Mouse (Mus musculus): Measurements from ENCODE around the gene E030018B13Rik. TPM values are rescaled to one million over a fixed set of nuclear protein-coding genes. Genes with fewer than 3 reads are reported as not detected.

E030018B13Rik gene
- polyA plus RNA-seq (2014; fragmentation: Illumina TruSeq; extraction: RNeasy Lipid Tissue Mini Kit (QIAGEN cat#74804); ENCODE audit: low read depth, low replicate concordance): not detected

DNA sequence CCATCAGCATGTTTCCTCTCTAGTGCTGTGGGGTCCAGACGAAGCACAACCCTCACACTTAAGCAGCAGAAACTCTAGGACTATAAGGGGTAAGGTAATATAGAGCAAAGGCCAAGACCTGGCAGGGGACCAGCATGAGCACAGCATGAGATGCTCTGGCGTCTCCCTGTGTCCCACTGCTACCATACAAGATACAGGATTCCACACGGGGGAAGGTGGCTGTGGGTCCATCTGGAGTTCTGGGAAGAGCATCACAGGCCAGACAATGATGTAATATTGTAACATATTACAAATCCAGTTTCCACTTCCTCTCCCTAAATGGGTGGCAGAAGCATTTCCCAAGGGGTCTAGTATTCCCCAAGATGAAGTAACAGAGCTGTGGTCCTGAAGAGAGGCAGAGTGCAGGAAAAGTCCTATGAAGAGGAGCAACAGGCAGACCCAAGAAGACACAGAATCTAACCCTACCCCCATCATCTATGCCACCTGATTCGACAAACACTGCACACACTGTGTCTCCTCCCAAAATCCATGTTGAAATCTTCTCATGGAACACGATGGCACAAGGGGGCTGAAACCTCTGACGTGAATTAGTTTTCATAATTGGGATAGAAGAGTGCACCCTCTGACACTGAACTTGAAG lies at the start of gene E030018B13Rik:
Gene E030018B13Rik (plus strand): TSS at position 590 of the 640 bp plus-strand sequence.

DNA sequence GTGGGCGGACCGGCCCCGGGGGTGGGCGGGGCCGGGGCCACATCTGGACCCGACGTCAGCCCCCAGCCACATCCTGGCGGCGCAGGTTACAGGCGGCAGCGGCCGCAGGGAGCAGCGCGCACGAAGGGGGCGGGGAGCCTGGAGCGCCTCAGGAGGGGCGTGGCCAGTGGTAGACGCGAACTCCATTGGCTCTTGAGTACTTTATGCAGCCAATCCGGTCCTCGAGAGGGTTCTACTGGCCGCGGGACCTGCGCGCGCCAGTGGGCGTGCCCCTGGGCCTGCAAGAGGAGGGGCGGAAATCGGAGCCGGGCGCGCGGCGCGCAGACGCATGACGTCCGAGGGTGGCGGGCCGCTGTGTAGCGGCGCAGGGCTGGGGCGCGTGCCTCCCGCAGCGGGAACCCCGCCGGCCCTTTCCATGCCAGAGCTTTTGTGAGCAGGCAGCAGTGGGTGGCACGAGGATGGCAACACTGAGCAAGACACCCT lies 22.3 kb downstream of the E030018B13Rik start, which contains the start of gene Klf13:
Gene Klf13 (minus strand): TSS at position 2 of the 483 bp plus-strand sequence.

Other genes starting within 250 kb of the E030018B13Rik start
- gene Klf13, start 22.1 kb downstream of the E030018B13Rik start, polyA plus RNA-seq (2014; fragmentation: Illumina TruSeq; extraction: RNeasy Lipid Tissue Mini Kit (QIAGEN cat#74804); ENCODE audit: low read depth, low replicate concordance): 23.4 TPM
- gene Trpm1, start 237.0 kb downstream of the E030018B13Rik start, polyA plus RNA-seq (2014; fragmentation: Illumina TruSeq; extraction: RNeasy Lipid Tissue Mini Kit (QIAGEN cat#74804); ENCODE audit: low read depth, low replicate concordance): 1.5 TPM